Mouse (Mus musculus) erythroblast, adult 5-6 weeks (primary cell): ENCODE measurements around the gene Galnt4. TPM values are rescaled to one million over a fixed set of nuclear protein-coding genes. Genes with fewer than 3 reads are reported as not detected.

ENCODE experiments used
- ATAC-seq: replicated peaks from 2 replicates; pipeline ENCODE4 v1.8.0; 2016; ENCODE audit warnings: moderate number of reproducible peaks, mild to moderate bottlenecking, moderate TSS enrichment, inconsistent platforms; ENCODE audit not compliant: poor library complexity, low FRiP score, severe bottlenecking
- total RNA-seq, 2 experiments: library from RNA; stranded (forward) in 1 of 2; stranded (reverse) in 1 of 2; fragments of 150-400 nt in 1 of 2; fragments of 200-764, 138-1000 nt in 1 of 2; gene quantifications; 2 replicates each; pipeline versions ENCODE4 v1.2.3 to v1.2.4; 2015 to 2017; ENCODE audit warnings: low replicate concordance in 2 of 2

The Galnt4 gene
- total RNA-seq, 2 experiments from 2014 or later = 2.5 to 4.4 TPM

- ATAC-seq = no peak
Measured at GRCm38 (mm10) chr10:99113533-99113932, 5.6 kb downstream of the Galnt4 start.

- no peak for ATAC-seq
Measured at GRCm38 (mm10) chr10:99114295-99114694, 6.3 kb downstream of the Galnt4 start.

- ATAC-seq = no peak
Measured at GRCm38 (mm10) chr10:99115471-99116236, 7.7 kb downstream of the Galnt4 start.

GRCm38 (mm10) chr10:99116237-99116632 lies 8.3 kb downstream of the Galnt4 start:
- ATAC-seq = no peak

GRCm38 (mm10) chr10:99116650-99117615 lies 9.0 kb downstream of the Galnt4 start:
- ATAC-seq = no peak

GRCm38 (mm10) chr10:99117876-99118275 lies 9.9 kb downstream of the Galnt4 start:
- ATAC-seq = no peak

GRCm38 (mm10) chr10:99118697-99119096 lies 10.7 kb downstream of the Galnt4 start:
- no peak for ATAC-seq

- no peak for ATAC-seq
Measured at GRCm38 (mm10) chr10:99119471-99119870, 11.5 kb downstream of the Galnt4 start.

GRCm38 (mm10) chr10:99126225-99126624 lies 18.3 kb downstream of the Galnt4 start, which contains the start of gene Phxr2:
Gene Phxr2 (minus strand): TSS chr10:99126325.
- no peak for ATAC-seq

- ATAC-seq = no peak
Measured at GRCm38 (mm10) chr10:99126954-99127353, 19.0 kb downstream of the Galnt4 start.

- ATAC-seq = no peak
Measured at GRCm38 (mm10) chr10:99127691-99128261, 19.8 kb downstream of the Galnt4 start.

GRCm38 (mm10) chr10:99130611-99131010 lies 22.7 kb downstream of the Galnt4 start:
- ATAC-seq = no peak

- no peak for ATAC-seq
Measured at GRCm38 (mm10) chr10:99131298-99131697, 23.3 kb downstream of the Galnt4 start.

- no peak for ATAC-seq
Measured at GRCm38 (mm10) chr10:99132189-99132588, 24.2 kb downstream of the Galnt4 start.

- no peak for ATAC-seq
Measured at GRCm38 (mm10) chr10:99132595-99133272, 24.8 kb downstream of the Galnt4 start.

- no peak for ATAC-seq
Measured at GRCm38 (mm10) chr10:99133321-99133875, 25.4 kb downstream of the Galnt4 start.

- ATAC-seq = no peak
Measured at GRCm38 (mm10) chr10:99136337-99136736, 28.4 kb downstream of the Galnt4 start.

GRCm38 (mm10) chr10:99145611-99146010 lies 37.7 kb downstream of the Galnt4 start:
- no peak for ATAC-seq

- no peak for ATAC-seq
Measured at GRCm38 (mm10) chr10:99146596-99146995, 38.6 kb downstream of the Galnt4 start.
